ENCODE assay signal across 19 mouse cellular contexts in genomic region chr4:66337443-66337842, GRCm38 (mm10).
DNase-seq lines count a peak whose midpoint lies in the region; ATAC-seq and TF ChIP-seq lines count a peak whose summit lies in the region.
"Had no signal": no experiment of that assay in that cellular context is flagged by ENCODE, and none has a peak within 500 bp of the region (broad histone marks: within the 10 kb centered on the region; RNA-seq: fewer than 3 reads in every experiment).

No protein-coding gene starts in this region.

- H3K4me1 ChIP-seq in lung, embryonic 16.5 days (replicated peaks; ENCODE audit: control insufficient read depth, insufficient read depth, low read length) = no peaks in the 10 kb centered on the region
- H3K4me1 ChIP-seq in lung, adult 2 months (ENCODE audit: control insufficient read depth, insufficient read depth, low read length) = no peaks in the 10 kb centered on the region
- H3K4me1 ChIP-seq: embryonic facial prominence, embryonic 13.5 days; limb, embryonic 12.5 days; liver, embryonic 13.5 days had no signal

- peak; percentile 73 for ATAC-seq in frontal cortex, adult (ENCODE audit: low TSS enrichment)
- peak; percentile 41; the same call in 1 of the 2 replicates for ATAC-seq in lung, embryonic 16.5 days (ENCODE audit: low read depth)
- ATAC-seq in Patski = peak; percentile 57
- ATAC-seq: forebrain, embryonic 16.5 days; midbrain, embryonic 16.5 days had no signal

- no peak overlapping the region for H3K4me2 ChIP-seq in lung, embryonic 16.5 days (ENCODE audit: low read depth, low read length)
- H3K4me2 ChIP-seq in myocyte (ENCODE audit: low read depth) = peak overlapping the region; percentile 53
- H3K4me2 ChIP-seq: embryonic facial prominence, embryonic 13.5 days; limb, embryonic 12.5 days; liver, embryonic 13.5 days had no signal

- H3K79me2 ChIP-seq in myocyte (ENCODE audit: control insufficient read depth, insufficient read depth) = no peaks in the 10 kb centered on the region

- H3K27me3 ChIP-seq in lung, embryonic 16.5 days (ENCODE audit: control insufficient read depth, insufficient read depth, low read depth, low read length) = no peaks in the 10 kb centered on the region
- H3K27me3 ChIP-seq in Patski = no peaks in the 10 kb centered on the region
- no peaks in the 10 kb centered on the region for H3K27me3 ChIP-seq in myocyte (ENCODE audit: control insufficient read depth, insufficient read depth, insufficient read length)
- H3K27me3 ChIP-seq: embryonic facial prominence, embryonic 13.5 days; limb, embryonic 12.5 days; liver, embryonic 13.5 days had no signal

- TF ChIP-seq POLR2A in lung, adult 2 months (IDR thresholded peaks at IDR 0.05; ENCODE audit: borderline replicate concordance, extremely low read depth, low read depth, low read length) = no peak
- TF ChIP-seq POLR2A in myocyte (IDR thresholded peaks at IDR 0.05; ENCODE audit: insufficient read length, low read depth) = no peak

- no peak for DNase-seq in frontal cortex, postnatal 36 days (ENCODE audit: low spot score in 2 of 2)
- no peak for DNase-seq in lung, adult 2 months
- DNase-seq in Patski (ENCODE audit: low read depth, low spot score) = peak; percentile 27
- DNase-seq in thymus, postnatal 36 days = no peak
- no peak for DNase-seq in urinary bladder, adult 2 months (ENCODE audit: low spot score)
- DNase-seq: cerebellum, postnatal 14 days; heart, postnatal 10 days; kidney, adult 18-20 months; liver, embryonic 13.5 days; lung, postnatal 14 days; right cerebral cortex, postnatal 25 days; thymus, adult 2 months had no signal

- no peak for TF ChIP-seq CTCF in lung, adult 2 months (IDR thresholded peaks at IDR 0.05; ENCODE audit: insufficient read depth, low read length)
- TF ChIP-seq CTCF in Patski (IDR thresholded peaks at IDR 0.05) = no peak

- H3K27ac ChIP-seq in lung, embryonic 16.5 days (ENCODE audit: low read length) = no peak overlapping the region
- H3K27ac ChIP-seq: embryonic facial prominence, embryonic 13.5 days; limb, embryonic 12.5 days; liver, embryonic 13.5 days had no signal

- CTCF ChIA-PET in Patski (lab: Charles Lee) = no interaction called here

- POLR2A ChIA-PET in Patski (lab: Charles Lee) = no interaction called here

- no peak overlapping the region for H3K9ac ChIP-seq in lung, embryonic 16.5 days (ENCODE audit: low read length)
- H3K9ac ChIP-seq: embryonic facial prominence, embryonic 13.5 days; limb, embryonic 12.5 days; liver, embryonic 13.5 days had no signal

- in situ Hi-C loops in Patski (cut with MboI; ENCODE audit: low pct_unique_long_range_greater_than_20kb) = no loop called here

- H3ac ChIP-seq in myocyte (ENCODE audit: control insufficient read depth, insufficient read length) = no peak overlapping the region

- WGBS in lung, embryonic 16.5 days = 58% methylated on average over 3 of the region's 3 CpGs
- WGBS in lung, adult 2 months = 49% methylated on average over 3 of the region's 3 CpGs

- H3K36me3 ChIP-seq in lung, embryonic 16.5 days (ENCODE audit: control insufficient read depth, insufficient read depth, low read length) = no peaks in the 10 kb centered on the region
- H3K36me3 ChIP-seq in myocyte (ENCODE audit: control insufficient read depth, insufficient read depth) = no peaks in the 10 kb centered on the region
- H3K36me3 ChIP-seq: embryonic facial prominence, embryonic 13.5 days; limb, embryonic 12.5 days; liver, embryonic 13.5 days had no signal

- no peak overlapping the region for H3K4me3 ChIP-seq in lung, embryonic 16.5 days (ENCODE audit: low read length)
- no peak overlapping the region for H3K4me3 ChIP-seq in lung, adult 2 months (replicated peaks; ENCODE audit: extremely low read depth, low read depth, low read length)
- no peak overlapping the region for H3K4me3 ChIP-seq in myocyte
- H3K4me3 ChIP-seq: embryonic facial prominence, embryonic 13.5 days; limb, embryonic 12.5 days; liver, embryonic 13.5 days had no signal

- no peaks in the 10 kb centered on the region for H3K9me3 ChIP-seq in lung, embryonic 16.5 days (ENCODE audit: control insufficient read depth, low read length)
- H3K9me3 ChIP-seq: embryonic facial prominence, embryonic 13.5 days; limb, embryonic 12.5 days; liver, embryonic 13.5 days had no signal

TF ChIP-seq in myocyte, 11 proteins besides CTCF, POLR2A, EP300 and RAD21:
- no peak for TF ChIP-seq TCF12 (IDR thresholded peaks at IDR 0.05; ENCODE audit: insufficient read depth, poor library complexity, severe bottlenecking)
- TF ChIP-seq MAX (IDR thresholded peaks at IDR 0.05; ENCODE audit: low read depth) = no peak
- TF ChIP-seq USF1 (IDR thresholded peaks at IDR 0.05; ENCODE audit: low read depth) = no peak
- TF ChIP-seq SRF (IDR thresholded peaks at IDR 0.05; ENCODE audit: control insufficient read depth, insufficient read length, low read depth) = no peak
- no peak for TF ChIP-seq MYOG (IDR thresholded peaks at IDR 0.05; ENCODE audit: control insufficient read depth in 1 of 3, insufficient read depth in 1 of 3, insufficient read length in 2 of 3, low read depth in 2 of 3)
- no peak for TF ChIP-seq E2F4 (IDR thresholded peaks at IDR 0.05; ENCODE audit: insufficient read depth)
- TF ChIP-seq POLR2AphosphoS2 (IDR thresholded peaks at IDR 0.05; ENCODE audit: insufficient read length, low read depth) = no peak
- no peak for TF ChIP-seq CEBPB (IDR thresholded peaks at IDR 0.05; ENCODE audit: insufficient read depth, poor library complexity, severe bottlenecking)
- TF ChIP-seq MYOD1 (IDR thresholded peaks at IDR 0.05; ENCODE audit: control insufficient read depth in 1 of 3, insufficient read length in 2 of 3, low read depth in 2 of 3) = no peak
